Comparison of ENCODE assay signal across 7 mouse cellular contexts in genomic region chr12:69537675-69538361, GRCm38 (mm10). TPM values are rescaled to one million over a fixed set of nuclear protein-coding genes. Genes with fewer than 3 reads are reported as not detected.
DNase-seq lines count a peak whose midpoint lies in the region; ATAC-seq and TF ChIP-seq lines count a peak whose summit lies in the region.

No protein-coding gene starts in this region.

- no peak for TF ChIP-seq CTCF in MEL (IDR thresholded peaks at IDR 0.05 in 2 of 3, conservative IDR thresholded peaks at IDR 0.05 in 1 of 3; ENCODE audit: control insufficient read depth in 1 of 3, insufficient read depth in 1 of 3, low read depth in 2 of 3, low read length in 3 of 3, poor library complexity in 1 of 3, severe bottlenecking in 1 of 3)
- TF ChIP-seq CTCF in brain, embryonic 14.5 days (IDR thresholded peaks at IDR 0.05; ENCODE audit: borderline replicate concordance, extremely low read depth, insufficient read depth, insufficient read length) = no peak
- no peak for TF ChIP-seq CTCF in small intestine, adult 2 months (IDR thresholded peaks at IDR 0.05; ENCODE audit: extremely low read depth, insufficient read length, insufficient replicate concordance, low read depth, low read length)

- peaks cover 0 to 30% of the 10 kb centered on the region in 2 experiments; a peak in 2 of 4 replicates for H3K36me3 ChIP-seq in MEL (ENCODE audit: control insufficient read depth in 1 of 2, insufficient read depth in 2 of 2, low read length in 2 of 2)
- H3K36me3 ChIP-seq in hindbrain, embryonic 12.5 days = no peaks in the 10 kb centered on the region
- H3K36me3 ChIP-seq in small intestine, adult 2 months (ENCODE audit: control insufficient read depth, insufficient read depth, low read length) = no peaks in the 10 kb centered on the region

- TF ChIP-seq EP300 in MEL (IDR thresholded peaks at IDR 0.05; ENCODE audit: low read depth in 1 of 2, low read length in 2 of 2) = peak; percentile 77 to 83

- no peaks in the 10 kb centered on the region; the same call in 1 of the 2 replicates for H3K79me2 ChIP-seq in MEL (ENCODE audit: control insufficient read depth, insufficient read depth, low read length, poor library complexity)

- H3K9me3 ChIP-seq in MEL (replicated peaks; ENCODE audit: insufficient read depth, low read length) = no peaks in the 10 kb centered on the region
- H3K9me3 ChIP-seq in hindbrain, embryonic 12.5 days (replicated peaks) = no peaks in the 10 kb centered on the region

- H3K27ac ChIP-seq in MEL (ENCODE audit: control insufficient read depth, low read depth, low read length) = peak overlapping the region; percentile 89
- peak overlapping the region; percentile 62 for H3K27ac ChIP-seq in hindbrain, embryonic 12.5 days
- H3K27ac ChIP-seq in small intestine, adult 2 months (ENCODE audit: insufficient read depth, low read depth, low read length) = peak overlapping the region; percentile 84

- H3K4me2 ChIP-seq in hindbrain, embryonic 12.5 days (replicated peaks) = peak overlapping the region; percentile 7; the same call in 1 of the 2 replicates

- H3K9ac ChIP-seq in MEL (ENCODE audit: control insufficient read depth, low read depth, low read length, poor library complexity, severe bottlenecking) = peak overlapping the region; percentile 66
- no peak overlapping the region for H3K9ac ChIP-seq in hindbrain, embryonic 12.5 days

- ATAC-seq in hindbrain, embryonic 12.5 days (ENCODE audit: low FRiP score) = no peak
- ATAC-seq in megakaryocyte, adult 5-6 weeks (ENCODE audit: poor library complexity, severe bottlenecking) = peak; percentile 72

- H3K4me3 ChIP-seq in MEL (ENCODE audit: control insufficient read depth in 1 of 2, insufficient read depth in 1 of 2, low read depth in 2 of 2, low read length in 2 of 2) = peak overlapping the region; percentile 45 to 47
- H3K4me3 ChIP-seq in hindbrain, embryonic 12.5 days = no peak overlapping the region
- H3K4me3 ChIP-seq in small intestine, adult 2 months (ENCODE audit: low read depth, low read length) = peak overlapping the region; percentile 52

- no peak; the same call in 1 of the 2 replicates for TF ChIP-seq RAD21 in MEL (IDR thresholded peaks at IDR 0.05; ENCODE audit: low read depth, low read length)

- peak in 1 of 2 experiments; percentile 68; a peak in 3 of 4 replicates for TF ChIP-seq POLR2A in MEL (IDR thresholded peaks at IDR 0.05; ENCODE audit: control insufficient read depth in 1 of 2, insufficient read depth in 1 of 2, low read depth in 1 of 2, low read length in 2 of 2, poor library complexity in 1 of 2)
- no peak for TF ChIP-seq POLR2A in brain, embryonic 14.5 days (IDR thresholded peaks at IDR 0.05; ENCODE audit: borderline replicate concordance, extremely low read depth, insufficient read depth, insufficient read length, poor library complexity, severe bottlenecking)
- 0 out of 2 replicates have a peak, but pooled peaks have one; percentile 12 for TF ChIP-seq POLR2A in small intestine, adult 2 months (IDR thresholded peaks at IDR 0.05; ENCODE audit: low read depth, low read length)

- peaks cover 13 to 44% of the 10 kb centered on the region in 2 experiments for H3K4me1 ChIP-seq in MEL (ENCODE audit: control insufficient read depth in 1 of 2, insufficient read depth in 2 of 2, low read length in 2 of 2)
- H3K4me1 ChIP-seq in hindbrain, embryonic 12.5 days = peaks cover 22% of the 10 kb centered on the region
- H3K4me1 ChIP-seq in small intestine, adult 2 months (ENCODE audit: control insufficient read depth, insufficient read depth, insufficient read length, low read length) = peaks cover 20% of the 10 kb centered on the region

- whole genome bisulfite sequencing in hindbrain, embryonic 12.5 days = 54% methylated on average over 19 of the region's 19 CpGs
- 3% methylated on average over 19 of the region's 19 CpGs for WGBS in small intestine, adult 2 months

- intact Hi-C loops in left cerebral cortex, postnatal 10 days (cut with DNase I) = no loop called here

- no peaks in the 10 kb centered on the region for H3K27me3 ChIP-seq in MEL (ENCODE audit: control insufficient read depth in 1 of 2, insufficient read depth in 2 of 2, low read length in 2 of 2)
- no peaks in the 10 kb centered on the region for H3K27me3 ChIP-seq in hindbrain, embryonic 12.5 days
- H3K27me3 ChIP-seq in small intestine, adult 2 months (ENCODE audit: control insufficient read depth, insufficient read depth, low read length) = no peaks in the 10 kb centered on the region

- DNase-seq in MEL (ENCODE audit: low read depth, low spot score) = peak; percentile 90
- DNase-seq in brain, embryonic 14.5 days (ENCODE audit: low read depth) = peak; percentile 44
- peak; percentile 20 to 28 for DNase-seq in frontal cortex, postnatal 10 days (ENCODE audit: low spot score in 2 of 2)
- peak; percentile 17 to 74 for DNase-seq in left cerebral cortex, postnatal 10 days (ENCODE audit: extremely low spot score in 1 of 2, low spot score in 2 of 2)

TF ChIP-seq in MEL, 35 proteins besides CTCF, POLR2A, EP300 and RAD21:
- TF ChIP-seq HCFC1 (IDR thresholded peaks at IDR 0.05; ENCODE audit: low read depth, low read length) = peak; percentile 24; the same call in 1 of the 2 replicates
- peak; percentile 62; the same call in 1 of the 2 replicates for TF ChIP-seq RCOR1 (IDR thresholded peaks at IDR 0.05; ENCODE audit: low read depth, low read length)
- TF ChIP-seq MAX (IDR thresholded peaks at IDR 0.05; ENCODE audit: low read length) = peak; percentile 50; the same call in 1 of the 2 replicates
- peak; percentile 71 for TF ChIP-seq MXI1 (IDR thresholded peaks at IDR 0.05; ENCODE audit: low read depth, low read length)
- no peak for TF ChIP-seq POLR2AphosphoS2 (IDR thresholded peaks at IDR 0.05; ENCODE audit: low read length)
- TF ChIP-seq CHD1 (IDR thresholded peaks at IDR 0.05; ENCODE audit: low read depth, low read length) = no peak
- no peak for TF ChIP-seq USF2 (IDR thresholded peaks at IDR 0.05; ENCODE audit: borderline replicate concordance in 1 of 2, insufficient read depth in 1 of 2, low read depth in 1 of 2, low read length in 2 of 2)
- peak; percentile 78; the same call in 1 of the 2 replicates for TF ChIP-seq BHLHE40 (IDR thresholded peaks at IDR 0.05; ENCODE audit: borderline replicate concordance, low read depth, low read length)
- TF ChIP-seq GATA1 (IDR thresholded peaks at IDR 0.05; ENCODE audit: low read depth, low read length) = peak; percentile 83
- TF ChIP-seq MEF2A (IDR thresholded peaks at IDR 0.05; ENCODE audit: extremely low read depth, insufficient replicate concordance, low read depth, low read length, poor library complexity, severe bottlenecking) = no peak
- peak; percentile 35; the same call in 1 of the 2 replicates for TF ChIP-seq E2F4 (IDR thresholded peaks at IDR 0.05; ENCODE audit: borderline replicate concordance, low read depth, low read length)
- TF ChIP-seq JUND (IDR thresholded peaks at IDR 0.05; ENCODE audit: low read depth, low read length) = peak; percentile 66; the same call in 1 of the 2 replicates
- peak; percentile 84; the same call in 1 of the 2 replicates for TF ChIP-seq ETS1 (IDR thresholded peaks at IDR 0.05; ENCODE audit: low read depth, low read length)
- TF ChIP-seq SIN3A (IDR thresholded peaks at IDR 0.05; ENCODE audit: low read length) = peak; percentile 64; the same call in 1 of the 2 replicates
- peak; percentile 64; the same call in 1 of the 2 replicates for TF ChIP-seq MYC (IDR thresholded peaks at IDR 0.05; ENCODE audit: low read depth, low read length)

RNA-seq across cellular contexts. Expression of gene Vcpkmt, which starts 45.0 kb away (rescaled TPM):
- 18.8 and 20.8 TPM in 2 replicates for total RNA-seq in MEL (2012; rRNA removed)
- 10 to 100 TPM in 1 of 2 experiments, not detected in 1; 43.1 TPM for polyA plus RNA-seq in MEL (2012; ENCODE audit: insufficient read depth in 1 of 2, insufficient read length in 2 of 2, low read depth in 1 of 2, low replicate concordance in 2 of 2, missing spikeins in 1 of 2)
- polyA plus RNA-seq in brain, embryonic 14.5 days (2012; rRNA removed) = 16.2 and 17.1 TPM in 2 replicates
- polyA plus RNA-seq in hindbrain, embryonic 12.5 days (2016; fragmentation: Nextera tagmentation; extraction: Ambion mirVana) = 22.1 and 23.0 TPM in 2 replicates
- total RNA-seq in left cerebral cortex, postnatal 10 days (2021) = 10 to 100 TPM; 21.2 to 21.6 TPM
- total RNA-seq in megakaryocyte, adult 5-6 weeks (2015) = 5.9 and 6.6 TPM in 2 replicates
- 5.6 and 6.6 TPM in 2 replicates for total RNA-seq in megakaryocyte, adult 5-6 weeks (2017)
- 4.4 and 7.6 TPM in 2 replicates for polyA plus RNA-seq in small intestine, adult 2 months (2012; rRNA removed)

Comparison
In these comparisons a context has a peak if more than half of its experiments do, and no peak if none do; other contexts are left out.
1. DNase-seq: peak in every context shown above with its lines; median percentile 90 in MEL; 46 in left cerebral cortex, postnatal 10 days; 44 in brain, embryonic 14.5 days; 24 in frontal cortex, postnatal 10 days.